Mouse (Mus musculus): Measurements from ENCODE around the gene Ppm1a.

- no peak for TF ChIP-seq MAFK (IDR thresholded peaks at IDR 0.05; ENCODE audit: insufficient read depth, low read depth, low read length)
- TF ChIP-seq CHD2 (IDR thresholded peaks at IDR 0.05; ENCODE audit: low read depth, low read length) = no peak
- no peak for TF ChIP-seq ZC3H11A (IDR thresholded peaks at IDR 0.05; ENCODE audit: borderline replicate concordance, low read depth, low read length)
- no peak for TF ChIP-seq ZNF384 (IDR thresholded peaks at IDR 0.05; ENCODE audit: low read depth, low read length)
- TF ChIP-seq HCFC1 (IDR thresholded peaks at IDR 0.05; ENCODE audit: borderline replicate concordance, insufficient read depth, low read length) = no peak
Measured at GRCm38 (mm10) chr12:72780136-72780535, 22.9 kb downstream of the Ppm1a start.

Data from ES-E14 (cell line).